Mouse (Mus musculus) kidney, embryonic 16.5 days (tissue): ENCODE results near the gene Kcnip4. TPM values are rescaled to one million over a fixed set of nuclear protein-coding genes. Genes with fewer than 3 reads are reported as not detected.

ENCODE experiments used
- ATAC-seq: fragments of 200-750 bp; cut with Nextera tagmentation; 2 replicates; pipeline ENCODE4 v1.8.0; 2017; ENCODE audit warnings: moderate TSS enrichment; ENCODE audit not compliant: low FRiP score, low TSS enrichment
- H3K27ac ChIP-seq: fragments of 300-500 bp; sonication (generic); 2 replicates; pipeline ENCODE4 v1.5.1; 2014; ENCODE audit warnings: low read length
- H3K27me3 ChIP-seq: fragments of 300-500 bp; sonication (generic); 2 replicates; pipeline ENCODE4 v1.6.1; 2014; ENCODE audit warnings: low read length, control low read depth, mixed read lengths; ENCODE audit not compliant: insufficient read depth
- H3K36me3 ChIP-seq: fragments of 300-500 bp; sonication (generic); 2 replicates; pipeline ENCODE4 v1.6.1; 2014; ENCODE audit warnings: low read length, control low read depth, mixed read lengths; ENCODE audit not compliant: insufficient read depth
- H3K4me1 ChIP-seq: fragments of 300-500 bp; sonication (generic); 2 replicates; pipeline ENCODE4 v1.6.1; 2014; ENCODE audit warnings: low read length, control low read depth, mixed read lengths; ENCODE audit not compliant: insufficient read depth
- H3K4me2 ChIP-seq: fragments of 300-500 bp; sonication (generic); replicated peaks from 2 replicates; pipeline ENCODE4 v1.6.1; 2014; ENCODE audit warnings: low read depth, low read length
- H3K4me3 ChIP-seq: fragments of 300-500 bp; sonication (generic); 2 replicates; pipeline ENCODE4 v1.5.1; 2014; ENCODE audit warnings: mild to moderate bottlenecking, low read length
- H3K9ac ChIP-seq: fragments of 300-500 bp; sonication (generic); replicated peaks from 2 replicates; pipeline ENCODE4 v1.6.1; 2014; ENCODE audit warnings: low read length
- H3K9me3 ChIP-seq: fragments of 300-500 bp; sonication (generic); 2 replicates; pipeline ENCODE4 v1.6.1; 2016; ENCODE audit warnings: low read length, control low read depth
- WGBS: fragments of 180-500 bp; shearing (Covaris S2); extraction: QIAGEN DNeasy Blood & Tissue Kit; methylation state at CpG from one replicate; pipeline ENCODE4 v1.1.7; 2014; 5-methylcytosine and 5-hydroxymethylcytosine counted together
- polyA plus RNA-seq: library from polyadenylated mRNA; unstranded; fragments of >200 nt; fragmentation: Nextera tagmentation; extraction: Ambion mirVana; gene quantifications from 2 replicates; pipeline ENCODE4 v1.2.1, GENCODE M21; 2015

The Kcnip4 gene
- polyA plus RNA-seq, 1 experiment from 2014 or later = 0.65 TPM

- Histone ChIP-seq H3K27ac (no peak overlapping the region), H3K9ac (no peak overlapping the region), H3K4me3 (no peak overlapping the region), H3K9me3 (no peaks in the 10 kb centered on the region), H3K36me3 (no peaks in the 10 kb centered on the region), H3K4me2 (no peak overlapping the region), H3K27me3 (no peaks in the 10 kb centered on the region), H3K4me1 (no peaks in the 10 kb centered on the region)
- no peak for ATAC-seq
Measured at GRCm38 (mm10) chr5:48588014-48588413, 936.7 kb downstream of the Kcnip4 start.

DNA sequence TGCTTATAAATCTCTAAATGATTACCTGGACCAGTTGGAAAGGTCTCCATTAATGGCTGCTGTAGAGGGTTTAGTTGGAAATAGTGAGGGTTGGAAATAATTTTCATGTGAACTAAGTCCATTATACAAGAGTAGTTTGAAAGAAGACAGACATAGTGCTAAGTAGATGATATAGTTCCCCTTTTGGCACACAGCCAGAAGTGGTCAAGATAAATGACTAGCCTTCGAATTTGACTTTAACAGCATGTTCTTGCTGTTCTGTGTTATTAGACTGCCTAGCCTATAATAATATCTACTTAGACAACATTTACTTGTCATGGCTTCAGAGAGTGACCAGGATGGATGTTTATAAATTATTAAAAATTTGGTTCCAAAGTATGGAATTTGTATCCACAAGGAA is 941.3 kb downstream of the Kcnip4 start:
- no peak overlapping the region for H3K27ac ChIP-seq
- WGBS = 35% methylated on average over 1 of the region's 1 CpGs
- no peak for ATAC-seq

DNA sequence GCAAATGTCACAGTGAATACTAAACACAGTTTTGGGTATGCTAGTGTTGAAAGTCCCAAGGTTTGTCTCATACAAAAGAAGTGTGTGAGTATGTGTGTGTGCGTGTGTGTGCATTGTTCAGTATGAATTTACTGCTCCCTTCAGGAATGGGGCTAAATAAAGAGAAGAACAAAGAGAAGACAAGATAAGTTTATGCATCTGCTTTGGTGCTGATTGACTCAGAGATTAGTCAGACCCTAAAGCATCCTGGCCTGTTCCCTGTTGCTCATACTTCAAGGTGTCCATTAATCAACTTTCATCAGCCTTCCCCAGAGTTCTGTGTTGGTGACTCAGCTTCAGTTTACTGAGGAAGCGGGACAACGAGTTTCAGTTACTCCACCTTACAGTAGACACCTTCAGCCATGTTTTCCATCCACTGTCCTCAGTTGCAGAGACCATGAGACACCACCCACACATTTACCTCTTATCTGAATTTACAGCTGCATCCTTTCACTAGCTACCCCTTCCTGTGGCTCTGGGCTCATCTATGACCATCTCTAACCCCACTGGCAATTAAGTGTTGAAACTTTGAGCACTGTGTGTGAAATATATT is 960.6 kb downstream of the Kcnip4 start:
- Histone ChIP-seq H3K4me2 (no peak overlapping the region), H3K9ac (no peak overlapping the region), H3K36me3 (no peaks in the 10 kb centered on the region), H3K9me3 (no peaks in the 10 kb centered on the region), H3K4me3 (no peak overlapping the region), H3K4me1 (no peaks in the 10 kb centered on the region), H3K27me3 (no peaks in the 10 kb centered on the region), H3K27ac (no peak overlapping the region)
- ATAC-seq = no peak
- WGBS = 81% methylated on average over 3 of the region's 3 CpGs

More for the DNA sequence above, 941.3 kb downstream of the Kcnip4 start:
- Histone ChIP-seq H3K9ac (no peak overlapping the region), H3K27me3 (no peaks in the 10 kb centered on the region), H3K36me3 (no peaks in the 10 kb centered on the region), H3K9me3 (no peaks in the 10 kb centered on the region), H3K4me2 (no peak overlapping the region), H3K4me3 (no peak overlapping the region), H3K4me1 (no peaks in the 10 kb centered on the region)

DNA sequence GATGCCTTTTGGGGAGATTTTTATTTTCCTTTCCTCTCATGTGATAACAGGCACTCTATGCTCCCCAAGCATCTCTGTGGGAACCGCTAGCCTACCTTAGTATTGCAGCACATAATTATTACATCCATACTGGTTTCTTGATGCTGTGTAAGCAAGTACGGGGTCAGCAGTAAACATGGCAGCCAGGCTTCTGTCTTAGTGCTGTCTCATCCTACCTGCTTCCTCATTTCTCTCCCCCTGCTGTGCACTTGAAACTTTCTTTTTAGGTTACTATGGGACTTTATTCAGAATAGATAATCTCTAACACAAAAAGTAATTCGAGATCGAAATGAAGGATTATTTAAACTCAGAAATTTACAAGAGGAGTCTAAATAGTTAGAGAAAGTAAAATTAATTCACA is 973.0 kb downstream of the Kcnip4 start:
- 80% methylated on average over 4 of the region's 4 CpGs for WGBS
- H3K27me3 ChIP-seq = no peaks in the 10 kb centered on the region
- H3K9me3 ChIP-seq = no peaks in the 10 kb centered on the region
- no peak for ATAC-seq
- H3K9ac ChIP-seq = no peak overlapping the region
- no peak overlapping the region for H3K4me2 ChIP-seq
- no peak overlapping the region for H3K4me3 ChIP-seq
- H3K27ac ChIP-seq = no peak overlapping the region
- no peaks in the 10 kb centered on the region for H3K36me3 ChIP-seq
- H3K4me1 ChIP-seq = no peaks in the 10 kb centered on the region

GRCm38 (mm10) chr5:48545825-48546224 is 978.9 kb downstream of the Kcnip4 start:
- H3K4me1 ChIP-seq = no peaks in the 10 kb centered on the region
- H3K27ac ChIP-seq = no peak overlapping the region
- ATAC-seq = no peak
- WGBS = 70% methylated on average over 3 of the region's 3 CpGs
- no peaks in the 10 kb centered on the region for H3K36me3 ChIP-seq
- no peak overlapping the region for H3K9ac ChIP-seq
- no peak overlapping the region for H3K4me3 ChIP-seq
- H3K9me3 ChIP-seq = no peaks in the 10 kb centered on the region
- no peaks in the 10 kb centered on the region for H3K27me3 ChIP-seq
- no peak overlapping the region for H3K4me2 ChIP-seq

GRCm38 (mm10) chr5:48544784-48545734 is 979.6 kb downstream of the Kcnip4 start:
- H3K4me3 ChIP-seq = no peak overlapping the region
- no peak overlapping the region for H3K9ac ChIP-seq
- H3K9me3 ChIP-seq = no peaks in the 10 kb centered on the region
- H3K4me2 ChIP-seq = no peak overlapping the region
- no peak for ATAC-seq
- WGBS = 58% methylated on average over 5 of the region's 5 CpGs
- H3K4me1 ChIP-seq = no peaks in the 10 kb centered on the region
- H3K27ac ChIP-seq = no peak overlapping the region
- no peaks in the 10 kb centered on the region for H3K36me3 ChIP-seq
- no peaks in the 10 kb centered on the region for H3K27me3 ChIP-seq

- Histone ChIP-seq H3K36me3 (no peaks in the 10 kb centered on the region), H3K27ac (no peak overlapping the region), H3K4me2 (no peak overlapping the region), H3K9me3 (no peaks in the 10 kb centered on the region), H3K27me3 (no peaks in the 10 kb centered on the region), H3K9ac (no peak overlapping the region), H3K4me1 (no peaks in the 10 kb centered on the region), H3K4me3 (no peak overlapping the region)
- no peak for ATAC-seq
- WGBS = 78% methylated on average over 4 of the region's 4 CpGs
Measured at GRCm38 (mm10) chr5:48518035-48518434, 1006.7 kb downstream of the Kcnip4 start.

DNA sequence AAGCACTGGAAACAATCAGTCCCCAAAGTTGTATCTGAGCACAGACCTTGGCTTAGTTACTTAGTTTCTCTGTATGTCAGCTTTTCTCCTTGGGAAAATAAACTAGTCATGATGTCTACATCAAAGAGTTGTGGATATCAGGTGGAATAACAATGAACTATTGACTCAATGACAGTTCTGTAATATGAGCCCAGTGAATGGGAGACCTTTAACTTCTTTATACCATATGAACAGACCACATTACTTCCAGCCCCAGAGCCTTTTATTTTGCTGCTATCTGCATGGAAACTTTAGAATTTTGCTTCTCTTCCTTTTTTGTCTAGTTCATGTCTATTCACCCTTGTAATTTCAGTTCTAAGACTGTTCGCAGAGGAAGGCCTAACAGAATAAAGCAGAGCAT is 1011.4 kb downstream of the Kcnip4 start:
- H3K9me3 ChIP-seq = no peaks in the 10 kb centered on the region
- no peak overlapping the region for H3K27ac ChIP-seq
- no peak for ATAC-seq
- no peaks in the 10 kb centered on the region for H3K36me3 ChIP-seq
- H3K27me3 ChIP-seq = no peaks in the 10 kb centered on the region
- no peak overlapping the region for H3K9ac ChIP-seq
- H3K4me2 ChIP-seq = no peak overlapping the region
- no peak overlapping the region for H3K4me3 ChIP-seq
- no peaks in the 10 kb centered on the region for H3K4me1 ChIP-seq
- WGBS = 80% methylated on average over 1 of the region's 1 CpGs

DNA sequence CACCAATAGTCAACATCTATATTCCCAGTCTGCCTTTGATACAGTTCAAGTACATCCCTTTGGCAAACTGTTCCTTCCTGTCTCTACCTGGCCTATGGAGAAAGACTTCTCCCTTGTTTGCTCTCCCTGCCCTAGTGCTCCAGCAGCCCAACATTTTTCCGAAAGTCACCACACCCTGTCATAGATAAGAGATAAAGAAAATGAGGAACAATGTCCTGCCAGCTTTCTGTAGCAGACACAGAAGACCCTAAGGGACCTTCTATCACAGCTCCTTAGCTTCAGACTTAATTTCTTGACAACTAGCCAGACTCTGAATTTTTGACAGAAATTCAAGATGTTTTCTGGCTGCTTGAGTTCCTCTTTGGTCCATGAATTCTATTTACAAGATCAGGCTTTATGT is 1013.4 kb downstream of the Kcnip4 start:
- no peaks in the 10 kb centered on the region for H3K9me3 ChIP-seq
- no peak overlapping the region for H3K4me3 ChIP-seq
- no peak for ATAC-seq
- H3K27ac ChIP-seq = no peak overlapping the region
- 70% methylated on average over 1 of the region's 1 CpGs for WGBS
- H3K9ac ChIP-seq = no peak overlapping the region
- H3K4me2 ChIP-seq = no peak overlapping the region
- no peaks in the 10 kb centered on the region for H3K4me1 ChIP-seq
- no peaks in the 10 kb centered on the region for H3K27me3 ChIP-seq
- no peaks in the 10 kb centered on the region for H3K36me3 ChIP-seq

DNA sequence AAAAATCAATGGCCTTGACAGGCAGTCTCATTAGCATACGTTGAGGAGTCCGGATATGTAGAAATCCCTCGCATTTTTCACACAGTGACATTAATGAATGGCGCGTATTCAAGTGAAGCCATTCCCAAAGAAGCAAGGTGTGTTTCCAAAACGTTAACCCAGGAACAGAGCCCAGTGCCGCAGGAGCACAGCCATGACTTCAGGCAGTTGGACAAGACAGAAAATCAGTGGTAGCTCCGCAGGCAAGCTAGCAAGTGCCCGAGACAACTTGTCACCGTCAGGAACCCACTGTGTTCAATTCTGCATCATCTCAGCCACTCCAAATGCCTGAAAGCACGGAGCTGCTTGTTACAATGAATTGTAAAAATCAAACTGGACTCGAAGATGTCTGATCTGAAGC is 1014.5 kb downstream of the Kcnip4 start:
- ATAC-seq = no peak
- Histone ChIP-seq H3K36me3 (no peaks in the 10 kb centered on the region), H3K9ac (no peak overlapping the region), H3K9me3 (no peaks in the 10 kb centered on the region), H3K27me3 (no peaks in the 10 kb centered on the region), H3K4me2 (no peak overlapping the region), H3K27ac (no peak overlapping the region), H3K4me3 (no peak overlapping the region), H3K4me1 (no peaks in the 10 kb centered on the region)
- 83% methylated on average over 12 of the region's 12 CpGs for WGBS
